Mouse (Mus musculus): Measurements from ENCODE around the gene Cdk9. TPM values are rescaled to one million over a fixed set of nuclear protein-coding genes. Genes with fewer than 3 reads are reported as not detected.

Gene Cdk9
- total and polyA plus RNA-seq, 3 experiments: 31.7 to 129 (median 68.7) TPM

DNA sequence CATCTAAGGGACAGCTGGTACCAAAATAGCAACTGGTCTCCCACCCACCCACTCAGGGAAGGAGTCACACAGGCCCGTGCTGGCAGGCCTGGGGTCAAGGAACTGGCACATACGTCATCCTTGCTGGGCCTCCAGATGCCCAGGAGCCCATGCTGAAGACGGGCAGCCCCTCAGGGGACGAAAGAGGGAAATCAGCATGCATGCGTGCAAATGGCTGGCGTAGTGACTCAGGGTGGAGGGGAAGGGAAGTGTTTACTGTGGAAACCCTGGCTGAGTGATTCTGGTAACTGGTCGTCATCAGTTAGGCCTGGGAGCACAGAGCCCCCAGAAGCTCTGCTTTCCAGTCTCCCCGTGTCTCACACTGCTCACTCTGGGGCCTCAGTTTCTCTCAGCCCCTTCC, 47.5 kb downstream of the Cdk9 start:
- ATAC-seq (ENCODE audit: extremely low read depth, insufficient number of reproducible peaks, low FRiP score, poor library complexity, severe bottlenecking): no peak
- no peak overlapping the region for H3K4me3 ChIP-seq (ENCODE audit: low read depth, low read length)
- no peaks in the 10 kb centered on the region for H3K9me3 ChIP-seq (replicated peaks)
- H3K4me1 ChIP-seq (ENCODE audit: insufficient read depth, low read depth, low read length): peaks cover 38% of the 10 kb centered on the region
- peaks cover 10% of the 10 kb centered on the region; the same call in 1 of the 2 replicates for H3K27me3 ChIP-seq (ENCODE audit: insufficient read depth, low read length)
- H3K36me3 ChIP-seq (replicated peaks): peaks cover 40% of the 10 kb centered on the region
- TF ChIP-seq GATA2 (IDR thresholded peaks at IDR 0.05; ENCODE audit: borderline replicate concordance, low read depth, low read length) (no peak), POLR2AphosphoS5 (IDR thresholded peaks at IDR 0.05; ENCODE audit: insufficient replicate concordance, low read depth, low read length) (no peak), GATA1 (IDR thresholded peaks at IDR 0.05; ENCODE audit: borderline replicate concordance, low read length) (no peak), CTCF (IDR thresholded peaks at IDR 0.05; ENCODE audit: low read depth, low read length) (no peak), TAL1 (conservative IDR thresholded peaks at IDR 0.05; ENCODE audit: low read depth, low read length) (no peak)
- no peak for DNase-seq (ENCODE audit: low spot score)

GRCm38 (mm10) chr2:32662291-32662690, 50.6 kb downstream of the Cdk9 start:
- H3K4me3 ChIP-seq (ENCODE audit: low read depth, low read length): no peak overlapping the region
- H3K27me3 ChIP-seq (ENCODE audit: insufficient read depth, low read length): peaks cover 4% of the 10 kb centered on the region; the same call in 1 of the 2 replicates
- no peak for TF ChIP-seq POLR2AphosphoS5 (IDR thresholded peaks at IDR 0.05; ENCODE audit: insufficient replicate concordance, low read depth, low read length)
- TF ChIP-seq CTCF (IDR thresholded peaks at IDR 0.05; ENCODE audit: low read depth, low read length): no peak
- no peak for TF ChIP-seq TAL1 (conservative IDR thresholded peaks at IDR 0.05; ENCODE audit: low read depth, low read length)
- TF ChIP-seq GATA1 (IDR thresholded peaks at IDR 0.05; ENCODE audit: borderline replicate concordance, low read length): no peak
- no peak for TF ChIP-seq GATA2 (IDR thresholded peaks at IDR 0.05; ENCODE audit: borderline replicate concordance, low read depth, low read length)
- ATAC-seq (ENCODE audit: extremely low read depth, insufficient number of reproducible peaks, low FRiP score, poor library complexity, severe bottlenecking): no peak
- DNase-seq (ENCODE audit: low spot score): no peak
- peaks cover 62% of the 10 kb centered on the region for H3K4me1 ChIP-seq (ENCODE audit: insufficient read depth, low read depth, low read length)
- peaks cover 39% of the 10 kb centered on the region for H3K36me3 ChIP-seq (replicated peaks)
- no peaks in the 10 kb centered on the region for H3K9me3 ChIP-seq (replicated peaks)

- no peaks in the 10 kb centered on the region for H3K9me3 ChIP-seq (replicated peaks)
- ATAC-seq (ENCODE audit: extremely low read depth, insufficient number of reproducible peaks, low FRiP score, poor library complexity, severe bottlenecking) (no peak), DNase-seq (ENCODE audit: low spot score) (no peak)
- H3K4me1 ChIP-seq (ENCODE audit: insufficient read depth, low read depth, low read length): peaks cover 63% of the 10 kb centered on the region
- peaks cover 40% of the 10 kb centered on the region for H3K36me3 ChIP-seq (replicated peaks)
- TF ChIP-seq GATA1 (IDR thresholded peaks at IDR 0.05; ENCODE audit: borderline replicate concordance, low read length) (no peak), TAL1 (conservative IDR thresholded peaks at IDR 0.05; ENCODE audit: low read depth, low read length) (no peak), GATA2 (IDR thresholded peaks at IDR 0.05; ENCODE audit: borderline replicate concordance, low read depth, low read length) (no peak), CTCF (IDR thresholded peaks at IDR 0.05; ENCODE audit: low read depth, low read length) (no peak), POLR2AphosphoS5 (IDR thresholded peaks at IDR 0.05; ENCODE audit: insufficient replicate concordance, low read depth, low read length) (no peak)
- H3K4me3 ChIP-seq (ENCODE audit: low read depth, low read length): no peak overlapping the region
- peaks cover 4% of the 10 kb centered on the region; the same call in 1 of the 2 replicates for H3K27me3 ChIP-seq (ENCODE audit: insufficient read depth, low read length)
These were observed 51.3 kb downstream of the Cdk9 start for GRCm38 (mm10) chr2:32661509-32662107.

GRCm38 (mm10) chr2:32658873-32659272, 54.0 kb downstream of the Cdk9 start:
- Histone ChIP-seq H3K36me3 (replicated peaks) (peaks cover 35% of the 10 kb centered on the region), H3K27me3 (ENCODE audit: insufficient read depth, low read length) (no peaks in the 10 kb centered on the region; the same call in 1 of the 2 replicates), H3K9me3 (replicated peaks) (no peaks in the 10 kb centered on the region), H3K4me1 (ENCODE audit: insufficient read depth, low read depth, low read length) (peaks cover 75% of the 10 kb centered on the region), H3K4me3 (ENCODE audit: low read depth, low read length) (peak overlapping the region; percentile 50; the same call in 1 of the 2 replicates)
- ATAC-seq (ENCODE audit: extremely low read depth, insufficient number of reproducible peaks, low FRiP score, poor library complexity, severe bottlenecking) (no peak), DNase-seq (ENCODE audit: low spot score) (peak; percentile 24)
- no peak for TF ChIP-seq GATA2 (IDR thresholded peaks at IDR 0.05; ENCODE audit: borderline replicate concordance, low read depth, low read length)
- TF ChIP-seq TAL1 (conservative IDR thresholded peaks at IDR 0.05; ENCODE audit: low read depth, low read length): peak; percentile 29; the same call in 1 of the 2 replicates

DNA sequence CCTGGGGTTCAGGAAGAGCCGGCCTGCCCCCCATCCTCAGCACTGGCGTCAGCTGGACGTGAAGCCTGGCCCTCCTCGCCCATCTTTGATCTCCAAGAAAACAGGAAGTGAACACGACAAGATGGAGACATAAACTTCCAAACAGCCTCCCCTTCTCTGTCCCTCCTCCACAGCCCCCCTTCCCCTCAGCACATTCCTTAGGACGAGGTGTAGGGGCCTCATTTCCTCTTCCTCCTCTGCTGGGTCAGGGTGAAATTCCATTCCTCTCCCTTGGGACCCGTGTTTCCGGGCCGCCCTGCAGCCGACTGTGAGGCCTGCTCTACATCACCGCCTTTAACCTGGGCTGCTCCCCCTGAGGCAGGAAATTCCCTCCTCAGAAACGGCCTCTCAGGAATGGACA, 57.0 kb downstream of the Cdk9 start:
- no peak for TF ChIP-seq CTCF (IDR thresholded peaks at IDR 0.05; ENCODE audit: low read depth, low read length)
- TF ChIP-seq GATA2 (IDR thresholded peaks at IDR 0.05; ENCODE audit: borderline replicate concordance, low read depth, low read length): no peak
- no peak for TF ChIP-seq TAL1 (conservative IDR thresholded peaks at IDR 0.05; ENCODE audit: low read depth, low read length)
- no peak for TF ChIP-seq POLR2AphosphoS5 (IDR thresholded peaks at IDR 0.05; ENCODE audit: insufficient replicate concordance, low read depth, low read length)
- TF ChIP-seq GATA1 (IDR thresholded peaks at IDR 0.05; ENCODE audit: borderline replicate concordance, low read length): no peak
- H3K4me3 ChIP-seq (ENCODE audit: low read depth, low read length): peak overlapping the region; percentile 8; the same call in 1 of the 2 replicates
- peaks cover 69% of the 10 kb centered on the region for H3K4me1 ChIP-seq (ENCODE audit: insufficient read depth, low read depth, low read length)
- DNase-seq (ENCODE audit: low spot score): no peak
- ATAC-seq (ENCODE audit: extremely low read depth, insufficient number of reproducible peaks, low FRiP score, poor library complexity, severe bottlenecking): no peak
- H3K9me3 ChIP-seq (replicated peaks): no peaks in the 10 kb centered on the region
- H3K36me3 ChIP-seq (replicated peaks): peaks cover 32% of the 10 kb centered on the region
- H3K27me3 ChIP-seq (ENCODE audit: insufficient read depth, low read length): no peaks in the 10 kb centered on the region

Other genes starting within 250 kb of the Cdk9 start
- 33.6 and 35.0 TPM in 2 replicates for gene Fam102a, start 177.7 kb downstream of the Cdk9 start, total RNA-seq (2014; fragmentation: Nextera tagmentation)
- 28.7 and 30.1 TPM in 2 replicates for gene Fam102a, start 177.7 kb downstream of the Cdk9 start, total RNA-seq (2017)
- gene Fam102a, start 177.7 kb downstream of the Cdk9 start, polyA plus RNA-seq (2012): 28.9 and 32.7 TPM in 2 replicates
- 74.6 and 85.4 TPM in 2 replicates for gene Dpm2, start 142.2 kb downstream of the Cdk9 start, total RNA-seq (2014; fragmentation: Nextera tagmentation)
- gene Dpm2, start 142.2 kb downstream of the Cdk9 start, total RNA-seq (2017): 59.3 and 64.4 TPM in 2 replicates
- gene Dpm2, start 142.2 kb downstream of the Cdk9 start, polyA plus RNA-seq (2012): 8.2 and 9.4 TPM in 2 replicates
- 1.0 TPM in 1 of 2 replicates, not detected in the other for gene Pip5kl1, start 138.3 kb downstream of the Cdk9 start, total RNA-seq (2014; fragmentation: Nextera tagmentation)
- gene Pip5kl1, start 138.3 kb downstream of the Cdk9 start, total RNA-seq (2017): 0.71 and 1.0 TPM in 2 replicates
- gene Pip5kl1, start 138.3 kb downstream of the Cdk9 start, polyA plus RNA-seq (2012): 0.11 and 0.13 TPM in 2 replicates
- not detected in 2 replicates for gene 9430097D07Rik, start 137.4 kb downstream of the Cdk9 start, total RNA-seq (2014; fragmentation: Nextera tagmentation)
- 0.11 TPM in 1 of 2 replicates, not detected in the other for gene 9430097D07Rik, start 137.4 kb downstream of the Cdk9 start, total RNA-seq (2017)
- gene 9430097D07Rik, start 137.4 kb downstream of the Cdk9 start, polyA plus RNA-seq (2012): not detected in 2 replicates
- gene St6galnac4, start 126.0 kb downstream of the Cdk9 start, total RNA-seq (2014; fragmentation: Nextera tagmentation): 15.4 and 25.2 TPM in 2 replicates
- gene St6galnac4, start 126.0 kb downstream of the Cdk9 start, total RNA-seq (2017): 6.7 and 8.1 TPM in 2 replicates
- 20.8 and 24.4 TPM in 2 replicates for gene St6galnac4, start 126.0 kb downstream of the Cdk9 start, polyA plus RNA-seq (2012)
- 18.3 and 20.2 TPM in 2 replicates for gene St6galnac6, start 113.4 kb downstream of the Cdk9 start, total RNA-seq (2014; fragmentation: Nextera tagmentation)
- gene St6galnac6, start 113.4 kb downstream of the Cdk9 start, total RNA-seq (2017): 16.8 and 19.8 TPM in 2 replicates
- 36.6 and 39.2 TPM in 2 replicates for gene St6galnac6, start 113.4 kb downstream of the Cdk9 start, polyA plus RNA-seq (2012)
- not detected in 2 replicates for gene Ak1, start 91.3 kb downstream of the Cdk9 start, total RNA-seq (2014; fragmentation: Nextera tagmentation)
- 0.44 and 0.58 TPM in 2 replicates for gene Ak1, start 91.3 kb downstream of the Cdk9 start, total RNA-seq (2017)
- 0.42 and 0.56 TPM in 2 replicates for gene Ak1, start 91.3 kb downstream of the Cdk9 start, polyA plus RNA-seq (2012)
- 4.4 and 6.4 TPM in 2 replicates for gene Eng, start 66.5 kb downstream of the Cdk9 start, total RNA-seq (2014; fragmentation: Nextera tagmentation)
- 0.76 and 0.93 TPM in 2 replicates for gene Eng, start 66.5 kb downstream of the Cdk9 start, total RNA-seq (2017)
- 5.3 and 6.3 TPM in 2 replicates for gene Eng, start 66.5 kb downstream of the Cdk9 start, polyA plus RNA-seq (2012)
- 14.7 and 22.9 TPM in 2 replicates for gene Fpgs, start 8.9 kb downstream of the Cdk9 start, total RNA-seq (2014; fragmentation: Nextera tagmentation)
- gene Fpgs, start 8.9 kb downstream of the Cdk9 start, total RNA-seq (2017): 12.8 and 13.6 TPM in 2 replicates
- 81.4 and 145 TPM in 2 replicates for gene Fpgs, start 8.9 kb downstream of the Cdk9 start, polyA plus RNA-seq (2012)
- gene Sh2d3c, start 8.0 kb upstream of the Cdk9 start, total RNA-seq (2014; fragmentation: Nextera tagmentation): not detected in 2 replicates
- 0.06 and 0.98 TPM in 2 replicates for gene Sh2d3c, start 8.0 kb upstream of the Cdk9 start, total RNA-seq (2017)
- 0.35 and 0.39 TPM in 2 replicates for gene Sh2d3c, start 8.0 kb upstream of the Cdk9 start, polyA plus RNA-seq (2012)
- gene 6330409D20Rik, start 27.9 kb upstream of the Cdk9 start, total RNA-seq (2014; fragmentation: Nextera tagmentation): not detected in 2 replicates
- 0.17 TPM in 1 of 2 replicates, not detected in the other for gene 6330409D20Rik, start 27.9 kb upstream of the Cdk9 start, total RNA-seq (2017)
- not detected in 2 replicates for gene 6330409D20Rik, start 27.9 kb upstream of the Cdk9 start, polyA plus RNA-seq (2012)
- 9.0 and 9.7 TPM in 2 replicates for gene Tor2a, start 44.2 kb upstream of the Cdk9 start, total RNA-seq (2014; fragmentation: Nextera tagmentation)
- 14.0 and 17.7 TPM in 2 replicates for gene Tor2a, start 44.2 kb upstream of the Cdk9 start, total RNA-seq (2017)
- 28.2 and 30.1 TPM in 2 replicates for gene Tor2a, start 44.2 kb upstream of the Cdk9 start, polyA plus RNA-seq (2012)
- gene Ttc16, start 62.6 kb upstream of the Cdk9 start, total RNA-seq (2014; fragmentation: Nextera tagmentation): 0.53 TPM in 1 of 2 replicates, not detected in the other
- gene Ttc16, start 62.6 kb upstream of the Cdk9 start, total RNA-seq (2017): 0.17 and 0.38 TPM in 2 replicates
- 0.02 and 0.15 TPM in 2 replicates for gene Ttc16, start 62.6 kb upstream of the Cdk9 start, polyA plus RNA-seq (2012)
- gene Ptrh1, start 62.7 kb upstream of the Cdk9 start, total RNA-seq (2014; fragmentation: Nextera tagmentation): 3.4 and 4.0 TPM in 2 replicates
- 4.8 and 5.0 TPM in 2 replicates for gene Ptrh1, start 62.7 kb upstream of the Cdk9 start, total RNA-seq (2017)
- 4.3 and 5.3 TPM in 2 replicates for gene Ptrh1, start 62.7 kb upstream of the Cdk9 start, polyA plus RNA-seq (2012)
- gene Cfap157, start 71.4 kb upstream of the Cdk9 start, total RNA-seq (2014; fragmentation: Nextera tagmentation): not detected in 2 replicates
- 0.11 and 1.6 TPM in 2 replicates for gene Cfap157, start 71.4 kb upstream of the Cdk9 start, total RNA-seq (2017)
- gene Cfap157, start 71.4 kb upstream of the Cdk9 start, polyA plus RNA-seq (2012): not detected in 2 replicates
- gene Stxbp1, start 134.2 kb upstream of the Cdk9 start, total RNA-seq (2014; fragmentation: Nextera tagmentation): 13.7 TPM in 2 replicates
- 2.9 and 3.3 TPM in 2 replicates for gene Stxbp1, start 134.2 kb upstream of the Cdk9 start, total RNA-seq (2017)
- gene Stxbp1, start 134.2 kb upstream of the Cdk9 start, polyA plus RNA-seq (2012): 4.7 and 6.1 TPM in 2 replicates
- 0.53 and 1.2 TPM in 2 replicates for gene Fam129b, start 163.0 kb upstream of the Cdk9 start, total RNA-seq (2014; fragmentation: Nextera tagmentation)
- 20.2 and 20.7 TPM in 2 replicates for gene Fam129b, start 163.0 kb upstream of the Cdk9 start, total RNA-seq (2017)
- 1.5 and 1.9 TPM in 2 replicates for gene Fam129b, start 163.0 kb upstream of the Cdk9 start, polyA plus RNA-seq (2012)
- 4,306 and 4,312 TPM in 2 replicates for gene Rpl12, start 248.5 kb upstream of the Cdk9 start, total RNA-seq (2014; fragmentation: Nextera tagmentation)
- 1,968 and 2,280 TPM in 2 replicates for gene Rpl12, start 248.5 kb upstream of the Cdk9 start, total RNA-seq (2017)
- 2,853 and 2,936 TPM in 2 replicates for gene Rpl12, start 248.5 kb upstream of the Cdk9 start, polyA plus RNA-seq (2012)
- 10.4 and 12.8 TPM in 2 replicates for gene Lrsam1, start 248.5 kb upstream of the Cdk9 start, total RNA-seq (2014; fragmentation: Nextera tagmentation)
- 5.0 and 8.5 TPM in 2 replicates for gene Lrsam1, start 248.5 kb upstream of the Cdk9 start, total RNA-seq (2017)
- 9.5 and 10.8 TPM in 2 replicates for gene Lrsam1, start 248.5 kb upstream of the Cdk9 start, polyA plus RNA-seq (2012)

Measured in G1E (cell line).